Mouse (Mus musculus) limb, embryonic 14.5 days (tissue): ENCODE results near the gene Ntmt1. TPM values are rescaled to one million over a fixed set of nuclear protein-coding genes. Genes with fewer than 3 reads are reported as not detected.

Experiments used
- ATAC-seq: fragments of 200-750 bp; cut with Nextera tagmentation; 2 replicates; pipeline ENCODE4 v1.8.0; 2017; ENCODE audit warnings: low read depth, moderate number of reproducible peaks, moderate TSS enrichment; ENCODE audit not compliant: low FRiP score
- DNase-seq: peaks from one replicate; pipeline ENCODE4 v3.0.0-alpha.2; 2015; ENCODE audit warnings: low spot score
- H3K27ac ChIP-seq: fragments of 300-500 bp; sonication (generic); replicated peaks from 2 replicates; pipeline ENCODE4 v1.5.1; 2014; ENCODE audit warnings: low read depth, mild to moderate bottlenecking, low read length, moderate library complexity, mixed read lengths
- H3K27me3 ChIP-seq: fragments of 300-500 bp; sonication (generic); 2 replicates; pipeline ENCODE4 v1.6.1; 2014; ENCODE audit warnings: low read length, mixed read lengths; ENCODE audit not compliant: control insufficient read depth, insufficient read depth
- H3K36me3 ChIP-seq: fragments of 300-500 bp; sonication (generic); 2 replicates; pipeline ENCODE4 v1.6.1; 2014; ENCODE audit warnings: mild to moderate bottlenecking, low read length, moderate library complexity, mixed read lengths; ENCODE audit not compliant: control insufficient read depth, insufficient read depth
- H3K4me1 ChIP-seq: fragments of 300-500 bp; sonication (generic); 2 replicates; pipeline ENCODE4 v1.6.1; 2014; ENCODE audit warnings: antibody characterized with exemption, low read length, mixed read lengths; ENCODE audit not compliant: control insufficient read depth, insufficient read depth
- H3K4me2 ChIP-seq: fragments of 300-500 bp; sonication (generic); replicated peaks from 2 replicates; pipeline ENCODE4 v1.6.1; 2014; ENCODE audit warnings: low read depth, mild to moderate bottlenecking, low read length, moderate library complexity; ENCODE audit not compliant: severe bottlenecking
- H3K4me3 ChIP-seq: fragments of 300-500 bp; sonication (generic); replicated peaks from 2 replicates; pipeline ENCODE4 v1.5.1; 2014; ENCODE audit warnings: low read length
- H3K9ac ChIP-seq: fragments of 300-500 bp; sonication (generic); 2 replicates; pipeline ENCODE4 v1.6.1; 2014; ENCODE audit warnings: mild to moderate bottlenecking, low read depth, low read length, moderate library complexity; ENCODE audit not compliant: severe bottlenecking
- H3K9me3 ChIP-seq: fragments of 300-500 bp; sonication (generic); 2 replicates; pipeline ENCODE4 v1.6.1; 2016; ENCODE audit warnings: low read length; ENCODE audit not compliant: control insufficient read depth
- POLR2A ChIP-seq: fragments of 200-500 bp; IDR thresholded peaks from 2 replicates; pipeline ENCODE4 v1.8.0; 2012; ENCODE audit warnings: inconsistent platforms, mild to moderate bottlenecking, moderate library complexity, borderline replicate concordance; ENCODE audit not compliant: insufficient read depth, insufficient read length; ENCODE audit errors: extremely low read depth
- WGBS: fragments of 180-500 bp; shearing (Covaris S2); extraction: QIAGEN DNeasy Blood & Tissue Kit; methylation state at CpG from one replicate; pipeline ENCODE4 v1.1.7; 2014; 5-methylcytosine and 5-hydroxymethylcytosine counted together
- polyA plus RNA-seq, 2 experiments: library from polyadenylated mRNA; depleted of rRNA in 1 of 2; stranded (reverse) in 1 of 2; unstranded in 1 of 2; fragments of >200 nt; fragmentation: Nextera tagmentation in 1 of 2; extraction: Ambion mirVana in 1 of 2; gene quantifications; 2 replicates each; pipeline versions ENCODE4 v1.2.1 to v1.2.3; 2012 to 2014

Gene Ntmt1
- polyA plus RNA-seq, 2 experiments: 59.5 to 84.2 TPM

- ATAC-seq (no peak), DNase-seq (peak; percentile 62)
- H3K4me3 ChIP-seq: no peak overlapping the region
- H3K9me3 ChIP-seq: no peaks in the 10 kb centered on the region
- H3K27me3 ChIP-seq: no peaks in the 10 kb centered on the region
- no peak overlapping the region for H3K4me2 ChIP-seq
- peak overlapping the region; percentile 49 for H3K27ac ChIP-seq
- H3K9ac ChIP-seq: no peak overlapping the region
- H3K4me1 ChIP-seq: peaks cover 57% of the 10 kb centered on the region
- 62% methylated on average over 8 of the region's 8 CpGs for WGBS
- H3K36me3 ChIP-seq: no peaks in the 10 kb centered on the region
- no peak for TF ChIP-seq POLR2A
These were observed 63.2 kb downstream of the Ntmt1 start for GRCm38 (mm10) chr2:30870863-30871262.

Other genes with a start within 250 kb of the Ntmt1 start
- gene Cstad, start 212.8 kb upstream of the Ntmt1 start, polyA plus RNA-seq (2012; rRNA removed): 1.2 and 1.3 TPM in 2 replicates
- 2.2 and 3.1 TPM in 2 replicates for gene Cstad, start 212.8 kb upstream of the Ntmt1 start, polyA plus RNA-seq (2014; fragmentation: Nextera tagmentation; extraction: Ambion mirVana)
- 3.3 and 3.4 TPM in 2 replicates for gene 1700001O22Rik, start 4.2 kb upstream of the Ntmt1 start, polyA plus RNA-seq (2012; rRNA removed)
- 2.7 and 3.4 TPM in 2 replicates for gene 1700001O22Rik, start 4.2 kb upstream of the Ntmt1 start, polyA plus RNA-seq (2014; fragmentation: Nextera tagmentation; extraction: Ambion mirVana)
- 36.8 and 48.7 TPM in 2 replicates for gene Asb6, start 22.5 kb downstream of the Ntmt1 start, polyA plus RNA-seq (2012; rRNA removed)
- gene Asb6, start 22.5 kb downstream of the Ntmt1 start, polyA plus RNA-seq (2014; fragmentation: Nextera tagmentation; extraction: Ambion mirVana): 29.5 and 31.8 TPM in 2 replicates
- 176 and 268 TPM in 2 replicates for gene Prrx2, start 27.1 kb downstream of the Ntmt1 start, polyA plus RNA-seq (2012; rRNA removed)
- gene Prrx2, start 27.1 kb downstream of the Ntmt1 start, polyA plus RNA-seq (2014; fragmentation: Nextera tagmentation; extraction: Ambion mirVana): 93.1 and 112 TPM in 2 replicates
- 16.4 and 22.7 TPM in 2 replicates for gene Ptges, start 122.0 kb downstream of the Ntmt1 start, polyA plus RNA-seq (2012; rRNA removed)
- 17.8 and 20.5 TPM in 2 replicates for gene Ptges, start 122.0 kb downstream of the Ntmt1 start, polyA plus RNA-seq (2014; fragmentation: Nextera tagmentation; extraction: Ambion mirVana)
- gene Tor1b, start 145.1 kb downstream of the Ntmt1 start, polyA plus RNA-seq (2012; rRNA removed): 45.3 and 45.9 TPM in 2 replicates
- 39.6 and 40.7 TPM in 2 replicates for gene Tor1b, start 145.1 kb downstream of the Ntmt1 start, polyA plus RNA-seq (2014; fragmentation: Nextera tagmentation; extraction: Ambion mirVana)
- 66.6 and 67.1 TPM in 2 replicates for gene Tor1a, start 160.1 kb downstream of the Ntmt1 start, polyA plus RNA-seq (2012; rRNA removed)
- gene Tor1a, start 160.1 kb downstream of the Ntmt1 start, polyA plus RNA-seq (2014; fragmentation: Nextera tagmentation; extraction: Ambion mirVana): 70.6 and 75.5 TPM in 2 replicates
- 46.7 and 65.1 TPM in 2 replicates for gene BC005624, start 174.4 kb downstream of the Ntmt1 start, polyA plus RNA-seq (2012; rRNA removed)
- gene BC005624, start 174.4 kb downstream of the Ntmt1 start, polyA plus RNA-seq (2014; fragmentation: Nextera tagmentation; extraction: Ambion mirVana): 46.5 and 52.8 TPM in 2 replicates
- 21.5 and 22.7 TPM in 2 replicates for gene Usp20, start 174.5 kb downstream of the Ntmt1 start, polyA plus RNA-seq (2012; rRNA removed)
- gene Usp20, start 174.5 kb downstream of the Ntmt1 start, polyA plus RNA-seq (2014; fragmentation: Nextera tagmentation; extraction: Ambion mirVana): 19.0 and 19.4 TPM in 2 replicates